Mouse (Mus musculus): ENCODE measurements at regions not wholly inside any gene's neighbourhood (a gene's known extent, or its start where the extent isn't known, plus 50 kb on each side); places are given as distances from the start of the nearest gene placed in this dataset.

- no peaks in the 10 kb centered on the region for H3K27me3 ChIP-seq (ENCODE audit: control insufficient read depth, insufficient read depth, low read length)
- DNase-seq (ENCODE audit: low spot score) (no peak), ATAC-seq (ENCODE audit: low FRiP score, low read depth) (no peak)
- H3K27ac ChIP-seq (replicated peaks; ENCODE audit: low read depth, low read length) = no peak overlapping the region
- no peaks in the 10 kb centered on the region for H3K9me3 ChIP-seq (ENCODE audit: control insufficient read depth, low read length)
- TF ChIP-seq POLR2A (IDR thresholded peaks at IDR 0.05; ENCODE audit: borderline replicate concordance, extremely low read depth, insufficient read depth, insufficient read length) = no peak
- 79% methylated on average over 1 of the region's 1 CpGs for WGBS
- no peak overlapping the region for H3K4me3 ChIP-seq (replicated peaks; ENCODE audit: low read length)
- no peaks in the 10 kb centered on the region for H3K4me1 ChIP-seq (ENCODE audit: control insufficient read depth, insufficient read depth, low read length)
- no peaks in the 10 kb centered on the region for H3K36me3 ChIP-seq (ENCODE audit: control insufficient read depth, insufficient read depth, low read length)
- H3K4me2 ChIP-seq (replicated peaks; ENCODE audit: low read depth, low read length, severe bottlenecking) = no peak overlapping the region
- no peak overlapping the region for H3K9ac ChIP-seq (ENCODE audit: low read depth, low read length, severe bottlenecking)
Measured at GRCm38 (mm10) chr15:24433083-24433482, 980.5 kb downstream of the Basp1 start.

GRCm38 (mm10) chr15:24429154-24429553 is 984.4 kb downstream of the Basp1 start:
- no peak for ATAC-seq (ENCODE audit: low FRiP score, low read depth)
- Histone ChIP-seq H3K27me3 (ENCODE audit: control insufficient read depth, insufficient read depth, low read length) (no peaks in the 10 kb centered on the region), H3K9me3 (ENCODE audit: control insufficient read depth, low read length) (no peaks in the 10 kb centered on the region), H3K4me3 (replicated peaks; ENCODE audit: low read length) (no peak overlapping the region), H3K36me3 (ENCODE audit: control insufficient read depth, insufficient read depth, low read length) (no peaks in the 10 kb centered on the region), H3K4me1 (ENCODE audit: control insufficient read depth, insufficient read depth, low read length) (no peaks in the 10 kb centered on the region), H3K27ac (replicated peaks; ENCODE audit: low read depth, low read length) (no peak overlapping the region), H3K9ac (ENCODE audit: low read depth, low read length, severe bottlenecking) (no peak overlapping the region), H3K4me2 (replicated peaks; ENCODE audit: low read depth, low read length, severe bottlenecking) (no peak overlapping the region)
- WGBS = 19% methylated on average over 5 of the region's 5 CpGs
- TF ChIP-seq POLR2A (IDR thresholded peaks at IDR 0.05; ENCODE audit: borderline replicate concordance, extremely low read depth, insufficient read depth, insufficient read length) = no peak
- no peak for DNase-seq (ENCODE audit: low spot score)

- DNase-seq (ENCODE audit: low spot score) = no peak
- no peaks in the 10 kb centered on the region for H3K27me3 ChIP-seq (ENCODE audit: control insufficient read depth, insufficient read depth, low read length)
- H3K9ac ChIP-seq (ENCODE audit: low read depth, low read length, severe bottlenecking) = no peak overlapping the region
- no peak overlapping the region for H3K4me3 ChIP-seq (replicated peaks; ENCODE audit: low read length)
- no peak for TF ChIP-seq POLR2A (IDR thresholded peaks at IDR 0.05; ENCODE audit: borderline replicate concordance, extremely low read depth, insufficient read depth, insufficient read length)
- no peaks in the 10 kb centered on the region for H3K9me3 ChIP-seq (ENCODE audit: control insufficient read depth, low read length)
- H3K4me1 ChIP-seq (ENCODE audit: control insufficient read depth, insufficient read depth, low read length) = no peaks in the 10 kb centered on the region
- WGBS = 60% methylated on average over 2 of the region's 2 CpGs
- H3K36me3 ChIP-seq (ENCODE audit: control insufficient read depth, insufficient read depth, low read length) = no peaks in the 10 kb centered on the region
- H3K27ac ChIP-seq (replicated peaks; ENCODE audit: low read depth, low read length) = no peak overlapping the region
- no peak for ATAC-seq (ENCODE audit: low FRiP score, low read depth)
- no peak overlapping the region for H3K4me2 ChIP-seq (replicated peaks; ENCODE audit: low read depth, low read length, severe bottlenecking)
Measured at GRCm38 (mm10) chr15:24422333-24422942, 991.1 kb downstream of the Basp1 start.

- no peak for TF ChIP-seq POLR2A (IDR thresholded peaks at IDR 0.05; ENCODE audit: borderline replicate concordance, extremely low read depth, insufficient read depth, insufficient read length)
- H3K27me3 ChIP-seq (ENCODE audit: control insufficient read depth, insufficient read depth, low read length) = no peaks in the 10 kb centered on the region
- 79% methylated on average over 1 of the region's 1 CpGs for WGBS
- H3K27ac ChIP-seq (replicated peaks; ENCODE audit: low read depth, low read length) = no peak overlapping the region
- ATAC-seq (ENCODE audit: low FRiP score, low read depth) = no peak
- H3K4me2 ChIP-seq (replicated peaks; ENCODE audit: low read depth, low read length, severe bottlenecking) = no peak overlapping the region
- H3K36me3 ChIP-seq (ENCODE audit: control insufficient read depth, insufficient read depth, low read length) = no peaks in the 10 kb centered on the region
- no peak overlapping the region for H3K9ac ChIP-seq (ENCODE audit: low read depth, low read length, severe bottlenecking)
- H3K9me3 ChIP-seq (ENCODE audit: control insufficient read depth, low read length) = no peaks in the 10 kb centered on the region
- no peak for DNase-seq (ENCODE audit: low spot score)
- H3K4me3 ChIP-seq (replicated peaks; ENCODE audit: low read length) = no peak overlapping the region
- H3K4me1 ChIP-seq (ENCODE audit: control insufficient read depth, insufficient read depth, low read length) = no peaks in the 10 kb centered on the region
Measured at GRCm38 (mm10) chr15:24419736-24420135, 993.8 kb downstream of the Basp1 start.

GRCm38 (mm10) chr15:24419186-24419585 is 994.4 kb downstream of the Basp1 start:
- no peak for DNase-seq (ENCODE audit: low spot score)
- TF ChIP-seq POLR2A (IDR thresholded peaks at IDR 0.05; ENCODE audit: borderline replicate concordance, extremely low read depth, insufficient read depth, insufficient read length) = no peak
- Histone ChIP-seq H3K9me3 (ENCODE audit: control insufficient read depth, low read length) (no peaks in the 10 kb centered on the region), H3K4me3 (replicated peaks; ENCODE audit: low read length) (no peak overlapping the region), H3K9ac (ENCODE audit: low read depth, low read length, severe bottlenecking) (no peak overlapping the region), H3K27me3 (ENCODE audit: control insufficient read depth, insufficient read depth, low read length) (no peaks in the 10 kb centered on the region), H3K27ac (replicated peaks; ENCODE audit: low read depth, low read length) (no peak overlapping the region), H3K36me3 (ENCODE audit: control insufficient read depth, insufficient read depth, low read length) (no peaks in the 10 kb centered on the region), H3K4me1 (ENCODE audit: control insufficient read depth, insufficient read depth, low read length) (no peaks in the 10 kb centered on the region), H3K4me2 (replicated peaks; ENCODE audit: low read depth, low read length, severe bottlenecking) (no peak overlapping the region)
- ATAC-seq (ENCODE audit: low FRiP score, low read depth) = no peak
- WGBS = 69% methylated on average over 1 of the region's 1 CpGs

- WGBS = 51% methylated on average over 3 of the region's 3 CpGs
- H3K4me1 ChIP-seq (ENCODE audit: control insufficient read depth, insufficient read depth, low read length) = no peaks in the 10 kb centered on the region
- H3K9me3 ChIP-seq (ENCODE audit: control insufficient read depth, low read length) = no peaks in the 10 kb centered on the region
- no peak overlapping the region for H3K9ac ChIP-seq (ENCODE audit: low read depth, low read length, severe bottlenecking)
- DNase-seq (ENCODE audit: low spot score) (peak; percentile 41), ATAC-seq (ENCODE audit: low FRiP score, low read depth) (no peak)
- H3K4me3 ChIP-seq (replicated peaks; ENCODE audit: low read length) = no peak overlapping the region
- H3K27me3 ChIP-seq (ENCODE audit: control insufficient read depth, insufficient read depth, low read length) = no peaks in the 10 kb centered on the region
- TF ChIP-seq POLR2A (IDR thresholded peaks at IDR 0.05; ENCODE audit: borderline replicate concordance, extremely low read depth, insufficient read depth, insufficient read length) = no peak
- H3K36me3 ChIP-seq (ENCODE audit: control insufficient read depth, insufficient read depth, low read length) = no peaks in the 10 kb centered on the region
- H3K27ac ChIP-seq (replicated peaks; ENCODE audit: low read depth, low read length) = no peak overlapping the region
- H3K4me2 ChIP-seq (replicated peaks; ENCODE audit: low read depth, low read length, severe bottlenecking) = no peak overlapping the region
Measured at GRCm38 (mm10) chr15:24407691-24408090, 1005.9 kb downstream of the Basp1 start.
